Mouse (Mus musculus): ENCODE results near the gene Acp1. TPM values are rescaled to one million over a fixed set of nuclear protein-coding genes. Genes with fewer than 3 reads are reported as not detected.

Acp1 gene
- polyA plus RNA-seq, 1 experiment from 2014 or later = 174 TPM

DNA sequence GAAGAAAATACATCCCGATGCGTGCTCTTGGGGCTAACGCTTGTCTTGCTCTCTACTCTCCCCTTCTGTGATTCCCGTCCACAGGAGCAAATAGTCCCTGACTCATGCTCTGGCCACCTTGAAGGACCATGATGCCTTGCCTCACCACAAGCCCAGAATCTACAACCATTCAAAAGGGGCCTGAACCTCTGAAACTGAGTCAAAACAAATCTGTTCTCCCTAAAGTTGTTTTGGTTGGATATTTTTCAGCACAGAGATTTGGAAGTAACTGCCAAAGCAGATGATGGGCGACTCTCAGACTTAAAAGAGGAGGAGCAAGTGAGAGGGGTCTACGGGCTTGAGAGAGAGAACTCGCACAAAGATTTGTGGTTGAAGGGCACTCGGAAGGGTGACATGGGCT lies 529 bp downstream of the Acp1 start:
- WGBS = 16% methylated on average over 8 of the region's 8 CpGs
- peak overlapping the region; percentile 84 for H3K4me3 ChIP-seq (ENCODE audit: low read length)
- H3K9ac ChIP-seq (replicated peaks; ENCODE audit: low read length) = peak overlapping the region; percentile 87
- peak overlapping the region; percentile 39; the same call in 1 of the 2 replicates for H3K27ac ChIP-seq (ENCODE audit: low read length)
- peaks cover 19% of the 10 kb centered on the region for H3K4me1 ChIP-seq (ENCODE audit: insufficient read depth, low read length)
- peak overlapping the region; percentile 87 for H3K4me2 ChIP-seq (replicated peaks; ENCODE audit: low read depth, low read length)
- no peaks in the 10 kb centered on the region for H3K27me3 ChIP-seq (ENCODE audit: insufficient read depth, low read length)
- ATAC-seq (ENCODE audit: low FRiP score, low TSS enrichment) = 0 out of 2 replicates have a peak, but pooled peaks have one; percentile 4
- H3K9me3 ChIP-seq (ENCODE audit: low read length) = no peaks in the 10 kb centered on the region
- H3K36me3 ChIP-seq (ENCODE audit: insufficient read depth, low read length) = no peaks in the 10 kb centered on the region

DNA sequence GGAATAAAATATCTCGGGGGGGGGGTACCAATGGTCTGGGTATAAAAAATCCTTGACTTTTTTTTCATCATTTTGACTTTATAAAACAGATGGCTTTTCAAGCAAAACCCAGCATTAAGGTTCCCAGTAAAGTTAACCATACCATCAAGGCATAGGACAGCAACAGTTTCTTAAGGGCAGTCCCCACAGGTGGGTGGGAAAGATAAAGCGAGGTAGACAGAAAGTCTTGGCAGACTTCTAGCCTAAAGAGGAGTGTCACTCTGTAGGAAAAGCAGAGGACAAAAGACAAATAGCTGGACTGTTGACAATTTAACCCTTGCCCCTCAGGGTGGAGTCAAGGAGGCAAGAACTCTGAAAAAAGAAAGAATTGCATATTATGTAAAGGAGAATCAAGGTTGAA lies 1.5 kb downstream of the Acp1 start:
- Histone ChIP-seq H3K4me1 (ENCODE audit: insufficient read depth, low read length) (peaks cover 19% of the 10 kb centered on the region), H3K9ac (replicated peaks; ENCODE audit: low read length) (no peak overlapping the region), H3K9me3 (ENCODE audit: low read length) (no peaks in the 10 kb centered on the region), H3K4me2 (replicated peaks; ENCODE audit: low read depth, low read length) (no peak overlapping the region), H3K36me3 (ENCODE audit: insufficient read depth, low read length) (peaks cover 2% of the 10 kb centered on the region; the same call in 1 of the 2 replicates), H3K4me3 (ENCODE audit: low read length) (no peak overlapping the region), H3K27ac (ENCODE audit: low read length) (no peak overlapping the region), H3K27me3 (ENCODE audit: insufficient read depth, low read length) (no peaks in the 10 kb centered on the region)
- 98% methylated on average over 2 of the region's 2 CpGs for WGBS
- ATAC-seq (ENCODE audit: low FRiP score, low TSS enrichment) = no peak

DNA sequence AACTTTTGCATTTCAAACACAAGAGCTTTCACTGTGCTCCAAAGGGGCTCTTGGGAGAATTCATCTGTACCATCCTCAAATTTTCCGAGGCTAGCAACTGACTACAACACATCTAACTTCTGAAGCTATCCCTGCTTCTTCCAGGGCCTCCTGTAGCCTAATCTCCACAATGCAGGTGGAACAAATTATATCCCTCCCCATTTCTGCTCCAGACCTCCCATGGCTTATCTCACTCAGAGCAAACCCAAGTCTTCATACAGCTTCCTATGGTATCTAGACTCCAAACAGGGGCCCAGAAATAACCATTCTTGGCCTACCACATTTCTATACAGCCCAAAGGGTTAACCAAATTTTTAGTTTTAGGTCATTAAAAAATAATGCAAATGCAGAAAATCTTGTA lies 2.7 kb downstream of the Acp1 start:
- H3K9me3 ChIP-seq (ENCODE audit: low read length) = no peaks in the 10 kb centered on the region
- H3K9ac ChIP-seq (replicated peaks; ENCODE audit: low read length) = no peak overlapping the region
- H3K27ac ChIP-seq (ENCODE audit: low read length) = no peak overlapping the region
- H3K36me3 ChIP-seq (ENCODE audit: insufficient read depth, low read length) = peaks cover 11% of the 10 kb centered on the region; the same call in 1 of the 2 replicates
- H3K4me2 ChIP-seq (replicated peaks; ENCODE audit: low read depth, low read length) = no peak overlapping the region
- H3K4me1 ChIP-seq (ENCODE audit: insufficient read depth, low read length) = peaks cover 19% of the 10 kb centered on the region
- WGBS = 96% methylated on average over 1 of the region's 1 CpGs
- H3K27me3 ChIP-seq (ENCODE audit: insufficient read depth, low read length) = no peaks in the 10 kb centered on the region
- H3K4me3 ChIP-seq (ENCODE audit: low read length) = no peak overlapping the region
- no peak for ATAC-seq (ENCODE audit: low FRiP score, low TSS enrichment)

DNA sequence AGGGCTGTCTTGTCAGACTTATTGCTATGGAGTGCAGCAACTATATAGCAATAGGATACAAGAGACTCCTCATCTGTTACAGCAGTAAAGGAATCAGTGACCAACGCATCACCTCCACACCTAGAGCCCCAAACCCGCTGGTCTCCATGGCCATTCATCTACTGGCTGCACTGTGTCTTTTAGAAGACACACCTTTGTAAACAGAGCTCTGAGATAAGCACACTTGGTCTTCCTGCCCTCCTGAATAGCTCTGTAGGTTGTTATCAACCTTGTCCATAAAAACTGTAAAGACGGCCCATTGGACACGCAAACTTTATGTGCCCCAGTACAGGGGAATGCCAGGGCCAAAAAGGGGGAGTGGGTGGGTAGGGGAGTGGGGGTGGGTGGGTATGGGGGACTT lies 14.3 kb downstream of the Acp1 start:
- no peak overlapping the region for H3K27ac ChIP-seq (ENCODE audit: low read length)
- peaks cover 16% of the 10 kb centered on the region for H3K36me3 ChIP-seq (ENCODE audit: insufficient read depth, low read length)
- H3K4me2 ChIP-seq (replicated peaks; ENCODE audit: low read depth, low read length) = no peak overlapping the region
- H3K9me3 ChIP-seq (ENCODE audit: low read length) = no peaks in the 10 kb centered on the region
- H3K9ac ChIP-seq (replicated peaks; ENCODE audit: low read length) = no peak overlapping the region
- H3K4me3 ChIP-seq (ENCODE audit: low read length) = no peak overlapping the region
- 95% methylated on average over 4 of the region's 4 CpGs for WGBS
- H3K27me3 ChIP-seq (ENCODE audit: insufficient read depth, low read length) = no peaks in the 10 kb centered on the region
- no peak for ATAC-seq (ENCODE audit: low FRiP score, low TSS enrichment)
- no peaks in the 10 kb centered on the region for H3K4me1 ChIP-seq (ENCODE audit: insufficient read depth, low read length)

DNA sequence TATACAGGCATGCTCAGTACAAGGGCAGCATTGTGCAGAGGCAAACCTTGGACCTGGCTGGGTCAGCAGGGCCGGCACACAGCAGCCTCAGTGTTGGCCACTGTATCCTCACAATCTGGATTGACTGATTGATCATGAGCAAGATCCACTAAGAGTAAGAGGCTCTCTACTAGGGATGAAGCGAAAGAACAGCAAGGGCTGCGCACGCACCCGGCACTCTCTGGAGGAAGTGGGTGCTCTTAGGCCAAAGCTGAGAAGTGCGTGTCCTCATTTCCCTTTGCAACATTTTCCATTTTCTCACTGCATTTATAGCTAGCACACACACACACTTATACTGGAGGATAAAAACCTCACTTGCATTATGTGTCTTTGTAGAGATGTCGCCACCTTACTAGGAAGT lies 20.0 kb downstream of the Acp1 start:
- 89% methylated on average over 7 of the region's 7 CpGs for WGBS
- Histone ChIP-seq H3K9me3 (ENCODE audit: low read length) (no peaks in the 10 kb centered on the region), H3K9ac (replicated peaks; ENCODE audit: low read length) (no peak overlapping the region), H3K4me1 (ENCODE audit: insufficient read depth, low read length) (no peaks in the 10 kb centered on the region), H3K4me2 (replicated peaks; ENCODE audit: low read depth, low read length) (no peak overlapping the region), H3K27me3 (ENCODE audit: insufficient read depth, low read length) (peaks cover 7% of the 10 kb centered on the region), H3K4me3 (ENCODE audit: low read length) (no peak overlapping the region), H3K36me3 (ENCODE audit: insufficient read depth, low read length) (peaks cover under 1% of the 10 kb centered on the region; the same call in 1 of the 2 replicates), H3K27ac (ENCODE audit: low read length) (no peak overlapping the region)
- no peak for ATAC-seq (ENCODE audit: low FRiP score, low TSS enrichment)

DNA sequence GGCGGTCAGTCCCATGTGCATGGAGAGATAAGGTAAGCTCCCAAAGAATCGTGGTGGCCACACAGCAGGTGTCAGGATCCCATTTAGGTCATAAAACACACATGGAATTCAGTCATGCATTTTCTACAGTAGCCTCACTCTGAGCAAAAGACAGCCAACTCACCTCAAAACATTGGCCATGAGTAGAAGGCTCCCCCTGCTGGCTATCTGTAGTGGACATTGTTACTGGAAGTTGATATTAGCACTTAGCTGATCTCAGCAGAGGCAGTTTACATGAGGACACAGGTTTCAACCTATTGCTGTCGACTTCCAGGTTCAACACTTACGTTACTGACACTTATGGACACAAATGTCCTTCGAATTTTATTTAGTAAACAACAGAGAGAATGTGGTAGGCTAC lies 21.3 kb downstream of the Acp1 start:
- 35% methylated on average over 5 of the region's 5 CpGs for WGBS
- Histone ChIP-seq H3K9me3 (ENCODE audit: low read length) (no peaks in the 10 kb centered on the region), H3K27ac (ENCODE audit: low read length) (no peak overlapping the region), H3K27me3 (ENCODE audit: insufficient read depth, low read length) (peaks cover 18% of the 10 kb centered on the region), H3K9ac (replicated peaks; ENCODE audit: low read length) (no peak overlapping the region), H3K4me1 (ENCODE audit: insufficient read depth, low read length) (no peaks in the 10 kb centered on the region), H3K4me2 (replicated peaks; ENCODE audit: low read depth, low read length) (no peak overlapping the region), H3K36me3 (ENCODE audit: insufficient read depth, low read length) (no peaks in the 10 kb centered on the region; the same call in 1 of the 2 replicates), H3K4me3 (ENCODE audit: low read length) (no peak overlapping the region)
- ATAC-seq (ENCODE audit: low FRiP score, low TSS enrichment) = peak; percentile 35; the same call in 1 of the 2 replicates

DNA sequence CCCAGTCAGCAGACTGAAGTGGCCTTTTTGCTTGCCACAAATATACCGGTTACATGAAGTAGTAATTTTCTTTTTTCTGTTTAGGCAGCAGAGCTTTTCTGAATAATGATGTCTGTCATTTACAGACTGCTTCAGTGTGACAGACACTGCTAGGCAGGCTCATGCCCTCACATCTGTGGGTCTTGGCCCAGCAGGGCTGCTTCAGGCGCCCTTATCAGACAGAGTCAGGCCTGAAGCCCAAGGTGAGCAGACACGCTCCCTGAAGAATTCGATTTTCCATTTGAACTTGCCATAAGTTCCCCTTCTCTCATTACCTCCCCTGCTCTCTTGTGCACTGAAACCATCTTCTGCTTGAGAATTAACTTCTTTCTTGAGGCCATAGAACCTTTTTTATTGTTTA lies 23.4 kb downstream of the Acp1 start:
- Histone ChIP-seq H3K4me1 (ENCODE audit: insufficient read depth, low read length) (peaks cover 12% of the 10 kb centered on the region), H3K9ac (replicated peaks; ENCODE audit: low read length) (no peak overlapping the region), H3K4me2 (replicated peaks; ENCODE audit: low read depth, low read length) (no peak overlapping the region), H3K27me3 (ENCODE audit: insufficient read depth, low read length) (peaks cover 37% of the 10 kb centered on the region), H3K27ac (ENCODE audit: low read length) (no peak overlapping the region), H3K36me3 (ENCODE audit: insufficient read depth, low read length) (no peaks in the 10 kb centered on the region), H3K9me3 (ENCODE audit: low read length) (no peaks in the 10 kb centered on the region), H3K4me3 (ENCODE audit: low read length) (no peak overlapping the region)
- no peak for ATAC-seq (ENCODE audit: low FRiP score, low TSS enrichment)
- WGBS = 92% methylated on average over 4 of the region's 4 CpGs

DNA sequence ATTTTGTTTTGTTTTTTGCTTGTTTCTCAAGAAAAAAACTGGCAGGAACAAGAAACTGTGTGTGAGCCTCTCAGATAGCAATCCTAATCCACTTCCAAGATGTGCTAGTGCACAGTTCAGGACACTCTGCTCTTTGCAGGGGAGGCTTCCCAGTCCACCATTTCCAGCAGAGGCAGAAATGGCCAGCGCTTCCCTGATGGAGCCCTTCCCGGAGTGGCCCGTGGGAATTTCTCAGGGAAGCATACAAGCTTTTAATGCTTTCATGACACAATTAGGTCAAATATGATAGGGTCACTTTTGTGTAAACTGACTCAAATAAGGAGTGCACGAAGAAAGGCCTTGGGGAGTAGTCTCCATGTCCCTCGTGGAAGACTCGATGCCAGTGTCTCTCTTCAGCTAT lies 25.5 kb downstream of the Acp1 start:
- WGBS = 76% methylated on average over 6 of the region's 6 CpGs
- no peak for ATAC-seq (ENCODE audit: low FRiP score, low TSS enrichment)
- no peak overlapping the region for H3K27ac ChIP-seq (ENCODE audit: low read length)
- peaks cover 44% of the 10 kb centered on the region for H3K27me3 ChIP-seq (ENCODE audit: insufficient read depth, low read length)
- peaks cover 12% of the 10 kb centered on the region for H3K4me1 ChIP-seq (ENCODE audit: insufficient read depth, low read length)
- H3K4me2 ChIP-seq (replicated peaks; ENCODE audit: low read depth, low read length) = no peak overlapping the region
- no peak overlapping the region for H3K9ac ChIP-seq (replicated peaks; ENCODE audit: low read length)
- H3K36me3 ChIP-seq (ENCODE audit: insufficient read depth, low read length) = no peaks in the 10 kb centered on the region
- H3K9me3 ChIP-seq (ENCODE audit: low read length) = no peaks in the 10 kb centered on the region
- no peak overlapping the region for H3K4me3 ChIP-seq (ENCODE audit: low read length)

DNA sequence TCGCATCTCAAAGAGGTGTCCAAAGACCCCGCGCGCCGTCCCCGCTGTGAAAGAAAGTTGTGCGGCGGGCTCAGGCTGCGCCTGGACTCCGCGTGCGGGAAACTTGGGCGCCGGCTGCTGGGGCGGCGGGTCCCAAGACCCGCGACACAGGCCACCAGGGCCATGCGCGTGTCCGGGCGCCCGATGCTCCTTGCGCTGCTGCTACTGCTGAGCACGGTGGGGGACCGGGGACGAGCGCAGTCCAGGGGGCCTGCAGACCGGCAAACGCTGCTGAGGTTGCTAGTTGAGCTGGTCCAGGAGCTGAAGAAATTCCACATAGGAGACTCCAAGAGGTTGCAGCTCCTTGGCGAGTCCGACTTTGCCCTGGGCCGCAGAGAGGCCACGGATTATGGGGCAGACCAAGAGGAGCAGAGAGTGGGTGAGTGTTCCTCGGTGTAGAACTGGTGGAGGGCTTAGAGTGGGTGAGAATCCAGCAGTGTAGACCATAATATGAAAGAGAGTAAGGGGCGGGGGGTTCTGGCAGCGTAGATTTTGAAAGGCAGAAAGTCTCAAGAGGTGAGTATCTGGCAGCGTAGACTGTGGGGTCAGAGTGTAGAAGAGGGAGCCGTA lies 26.7 kb downstream of the Acp1 start:
- Histone ChIP-seq H3K4me3 (ENCODE audit: low read length) (peak overlapping the region; percentile 57), H3K36me3 (ENCODE audit: insufficient read depth, low read length) (no peaks in the 10 kb centered on the region), H3K4me1 (ENCODE audit: insufficient read depth, low read length) (peaks cover 12% of the 10 kb centered on the region), H3K9ac (replicated peaks; ENCODE audit: low read length) (peak overlapping the region; percentile 50), H3K9me3 (ENCODE audit: low read length) (no peaks in the 10 kb centered on the region), H3K27me3 (ENCODE audit: insufficient read depth, low read length) (peaks cover 47% of the 10 kb centered on the region), H3K27ac (ENCODE audit: low read length) (no peak overlapping the region), H3K4me2 (replicated peaks; ENCODE audit: low read depth, low read length) (peak overlapping the region; percentile 95)
- peak; percentile 79 for ATAC-seq (ENCODE audit: low FRiP score, low TSS enrichment)
- 8% methylated on average over 39 of the region's 39 CpGs for WGBS

DNA sequence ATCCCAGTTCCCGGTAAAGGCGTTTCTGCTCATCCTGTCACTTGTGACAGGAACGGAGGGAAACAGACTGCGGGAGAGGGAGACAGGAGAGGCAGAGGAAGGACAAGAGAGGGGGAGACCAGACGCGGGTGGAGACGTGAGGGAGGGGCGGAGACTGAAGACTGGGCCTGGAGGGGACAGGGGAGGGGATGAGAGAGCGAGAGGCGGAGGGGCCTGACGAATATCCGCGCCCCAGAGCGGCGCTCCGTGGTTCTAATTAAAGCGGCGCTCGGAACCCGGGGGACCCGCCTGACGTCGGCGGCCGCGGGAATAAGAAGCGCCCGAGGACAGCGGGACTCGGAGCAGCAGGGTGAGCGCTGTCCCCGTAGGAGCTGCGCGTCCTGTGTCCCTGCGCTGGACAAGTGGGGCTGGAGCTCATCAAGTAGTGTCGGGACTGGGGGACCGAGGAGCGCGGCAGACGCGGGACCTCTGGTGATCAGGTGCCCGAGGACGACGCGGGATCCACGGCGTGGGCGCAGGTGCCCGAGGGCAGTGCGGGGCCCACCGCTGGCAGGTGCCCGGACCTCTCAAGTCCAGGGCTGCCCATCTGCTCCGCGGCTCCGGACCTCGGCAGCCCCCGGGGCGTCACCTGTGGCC lies 27.3 kb downstream of the Acp1 start, which contains the start of gene Alkal2:
Alkal2 (plus strand) TSS at position 337 of the 636 bp plus-strand sequence.
- Histone ChIP-seq H3K9ac (replicated peaks; ENCODE audit: low read length) (peak within 1 kb of the TSS; percentile 50), H3K4me1 (ENCODE audit: insufficient read depth, low read length) (peaks cover 12% of the 10 kb centered on the region), H3K9me3 (ENCODE audit: low read length) (no peaks in the 10 kb centered on the region), H3K4me3 (ENCODE audit: low read length) (peak within 1 kb of the TSS; percentile 57), H3K27ac (ENCODE audit: low read length) (no peak within 1 kb of the TSS), H3K4me2 (replicated peaks; ENCODE audit: low read depth, low read length) (peak within 1 kb of the TSS; percentile 95), H3K27me3 (ENCODE audit: insufficient read depth, low read length) (peaks cover 50% of the 10 kb centered on the region), H3K36me3 (ENCODE audit: insufficient read depth, low read length) (no peaks in the 10 kb centered on the region)
- WGBS = under 1% methylated on average over 58 of the region's 58 CpGs
- ATAC-seq (ENCODE audit: low FRiP score, low TSS enrichment) = peak; percentile 76

All from kidney, embryonic 16.5 days (tissue).